Mouse (Mus musculus) gastrocnemius, adult 18-20 months (tissue): ENCODE results near the gene Dnaaf2. TPM values are rescaled to one million over a fixed set of nuclear protein-coding genes. Genes with fewer than 3 reads are reported as not detected.
"Not testable (repeated sequence)": the region's sequence is repeated elsewhere in the genome, so short reads cannot be mapped to it uniquely, and the experiment has no call there.

Source experiments
- DNase-seq: peaks from one replicate; pipeline ENCODE4 v3.0.0; 2021; ENCODE audit warnings: low spot score
- microRNA-seq: library from miRNA; unstranded; fragments of <30 nt; microRNA quantifications from one replicate; pipeline ENCODE4 v1.2.0, GENCODE M21; 2021
- total RNA-seq, 2 experiments: library from RNA; stranded (reverse); gene quantifications; 2 replicates each; pipeline ENCODE4 v1.2.3; 2021

Dnaaf2 gene
- total RNA-seq, 2 experiments from 2014 or later: 0.59 to 0.73 TPM

GRCm38 (mm10) chr12:69166861-69167581 is 31.2 kb downstream of the Dnaaf2 start:
- DNase-seq: not testable (repeated sequence)

GRCm38 (mm10) chr12:69164904-69165303 is 33.3 kb downstream of the Dnaaf2 start:
- DNase-seq: no peak

- DNase-seq: not testable (repeated sequence)
Observed at GRCm38 (mm10) chr12:69163586-69163985, 34.6 kb downstream of the Dnaaf2 start.

GRCm38 (mm10) chr12:69160677-69161076 is 37.6 kb downstream of the Dnaaf2 start:
- not testable (repeated sequence) for DNase-seq

GRCm38 (mm10) chr12:69159578-69159940 is 38.7 kb downstream of the Dnaaf2 start:
- DNase-seq: peak; percentile 54

- DNase-seq: peak; percentile 97
Observed at GRCm38 (mm10) chr12:69158765-69159577, 39.3 kb downstream of the Dnaaf2 start, which contains the start of gene Rps29. Rps29 (minus strand) TSS chr12:69159186.

GRCm38 (mm10) chr12:69158366-69158764 is 39.9 kb downstream of the Dnaaf2 start:
- DNase-seq: no peak

- DNase-seq: no peak
Observed at GRCm38 (mm10) chr12:69157107-69157506, 41.1 kb downstream of the Dnaaf2 start.

- no peak for DNase-seq
Observed at GRCm38 (mm10) chr12:69156436-69156835, 41.8 kb downstream of the Dnaaf2 start.

- no peak for DNase-seq
Observed at GRCm38 (mm10) chr12:69155923-69156322, 42.3 kb downstream of the Dnaaf2 start.

GRCm38 (mm10) chr12:69150049-69150448 is 48.2 kb downstream of the Dnaaf2 start:
- DNase-seq: no peak

- no peak for DNase-seq
Observed at GRCm38 (mm10) chr12:69147166-69147735, 51.0 kb downstream of the Dnaaf2 start.

- DNase-seq: no peak
Observed at GRCm38 (mm10) chr12:69143460-69143859, 54.8 kb downstream of the Dnaaf2 start.

GRCm38 (mm10) chr12:69139841-69140240 is 58.4 kb downstream of the Dnaaf2 start:
- no peak for DNase-seq

GRCm38 (mm10) chr12:69139201-69139600 is 59.0 kb downstream of the Dnaaf2 start:
- no peak for DNase-seq

Small RNA genes within 50 kb of the gene (microRNA-seq; reads per million reads assigned to microRNA genes)
- gene Gm47287: not detected
- 5.1 reads per million, percentile 10 among the genes with 10 or more reads in this experiment for gene Gm47295

Other genes starting within 250 kb of the Dnaaf2 start
- 1,000 to 10,000 TPM in 1 of 2 experiments, 100 to 1,000 TPM in 1; 898 to 1,011 TPM for gene Rps29, start 39.2 kb downstream of the Dnaaf2 start, total RNA-seq
- gene Lrr1, start 29.6 kb downstream of the Dnaaf2 start, total RNA-seq: not detected
- gene Rpl36al, start 14.3 kb downstream of the Dnaaf2 start, total RNA-seq: 100 to 1,000 TPM; 336 to 346 TPM
- 1 to 10 TPM; 5.6 to 7.2 TPM for gene Mgat2, start 14.3 kb downstream of the Dnaaf2 start, total RNA-seq
- 1 to 10 TPM; 1.7 to 3.4 TPM for gene Gm49383, start 1.3 kb downstream of the Dnaaf2 start, total RNA-seq
- gene Gm49384, start 5.8 kb upstream of the Dnaaf2 start, total RNA-seq: 1 to 10 TPM; 1.9 to 2.0 TPM
- under 1 TPM; 0.18 to 0.19 TPM for gene Pole2, start 29.8 kb upstream of the Dnaaf2 start, total RNA-seq
- gene Klhdc1, start 42.7 kb upstream of the Dnaaf2 start, total RNA-seq: 10 to 100 TPM; 22.7 to 26.2 TPM
- 100 to 1,000 TPM in 1 of 2 experiments, 10 to 100 TPM in 1; 98.7 to 119 TPM for gene Klhdc2, start 98.3 kb upstream of the Dnaaf2 start, total RNA-seq
- gene Nemf, start 158.7 kb upstream of the Dnaaf2 start, total RNA-seq: 10 to 100 TPM; 18.7 to 20.9 TPM
- gene Arf6, start 173.7 kb upstream of the Dnaaf2 start, total RNA-seq: 10 to 100 TPM; 19.1 to 26.3 TPM
- not detected for gene Gm9887, start 174.0 kb upstream of the Dnaaf2 start, total RNA-seq